Mouse (Mus musculus) stomach, embryonic 16.5 days (tissue): ENCODE results near the gene Pafah1b2. TPM values are rescaled to one million over a fixed set of nuclear protein-coding genes. Genes with fewer than 3 reads are reported as not detected.

ENCODE experiments used
- ATAC-seq: fragments of 200-750 bp; cut with Nextera tagmentation; 2 replicates; pipeline ENCODE4 v1.8.0; 2017; ENCODE audit warnings: moderate number of reproducible peaks, moderate TSS enrichment; ENCODE audit not compliant: insufficient read depth, low FRiP score
- H3K27ac ChIP-seq: fragments of 300-500 bp; sonication (generic); 2 replicates; pipeline ENCODE4 v1.5.1; 2014; ENCODE audit warnings: low read length
- H3K27me3 ChIP-seq: fragments of 300-500 bp; sonication (generic); 2 replicates; pipeline ENCODE4 v1.6.1; 2014; ENCODE audit warnings: low read length, control low read depth, mixed read lengths; ENCODE audit not compliant: control insufficient read depth, insufficient read depth
- H3K36me3 ChIP-seq: fragments of 300-500 bp; sonication (generic); 2 replicates; pipeline ENCODE4 v1.6.1; 2014; ENCODE audit warnings: low read length; ENCODE audit not compliant: control insufficient read depth, insufficient read depth
- H3K4me1 ChIP-seq: fragments of 300-500 bp; sonication (generic); 2 replicates; pipeline ENCODE4 v1.6.1; 2014; ENCODE audit warnings: low read length, control low read depth, mixed read lengths; ENCODE audit not compliant: control insufficient read depth, insufficient read depth
- H3K4me2 ChIP-seq: fragments of 300-500 bp; sonication (generic); 2 replicates; pipeline ENCODE4 v1.6.1; 2014; ENCODE audit warnings: low read depth, low read length, mixed read lengths
- H3K4me3 ChIP-seq: fragments of 300-500 bp; sonication (generic); replicated peaks from 2 replicates; pipeline ENCODE4 v1.5.1; 2014; ENCODE audit warnings: mild to moderate bottlenecking, low read length
- H3K9ac ChIP-seq: fragments of 300-500 bp; sonication (generic); 2 replicates; pipeline ENCODE4 v1.6.1; 2014; ENCODE audit warnings: low read length
- H3K9me3 ChIP-seq: fragments of 300-500 bp; sonication (generic); replicated peaks from 2 replicates; pipeline ENCODE4 v1.6.1; 2016; ENCODE audit warnings: low read length, control low read depth; ENCODE audit not compliant: control insufficient read depth
- WGBS: fragments of 180-500 bp; shearing (Covaris S2); extraction: QIAGEN DNeasy Blood & Tissue Kit; methylation state at CpG from one replicate; pipeline ENCODE4 v1.1.7; 2014; 5-methylcytosine and 5-hydroxymethylcytosine counted together
- polyA plus RNA-seq: library from polyadenylated mRNA; unstranded; fragments of >200 nt; fragmentation: Nextera tagmentation; extraction: Ambion mirVana; gene quantifications from 2 replicates; pipeline ENCODE4 v1.2.1, GENCODE M21; 2015

The Pafah1b2 gene
- polyA plus RNA-seq, 1 experiment from 2014 or later, result 152 TPM

DNA sequence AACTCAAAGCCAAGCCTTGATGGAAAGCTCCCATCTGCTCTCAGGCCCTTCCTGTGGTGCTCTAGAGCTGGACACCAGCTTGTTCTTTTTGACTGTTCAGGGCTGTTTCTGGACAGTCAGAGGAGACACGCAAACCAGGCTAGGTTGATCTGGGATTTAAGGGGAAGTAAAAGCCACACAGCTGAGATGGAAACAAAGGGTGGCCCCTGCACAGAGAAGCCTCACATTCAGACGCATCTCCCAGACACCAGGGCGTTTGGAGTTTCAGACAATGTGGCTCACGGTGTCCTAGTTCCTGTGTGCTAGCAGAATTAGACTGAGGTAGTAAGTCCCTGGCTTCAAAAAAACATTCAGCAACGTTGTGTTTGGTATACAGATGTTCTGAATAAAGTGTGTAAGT is 6.3 kb downstream of the Pafah1b2 start:
- peaks cover 5% of the 10 kb centered on the region; the same call in 1 of the 2 replicates for H3K4me1 ChIP-seq
- no peak overlapping the region for H3K9ac ChIP-seq
- no peaks in the 10 kb centered on the region for H3K9me3 ChIP-seq
- H3K36me3 ChIP-seq, result no peaks in the 10 kb centered on the region
- ATAC-seq, result no peak
- H3K4me2 ChIP-seq, result no peak overlapping the region
- 56% methylated on average over 5 of the region's 5 CpGs for WGBS
- H3K4me3 ChIP-seq, result no peak overlapping the region
- H3K27ac ChIP-seq, result no peak overlapping the region
- H3K27me3 ChIP-seq, result no peaks in the 10 kb centered on the region

DNA sequence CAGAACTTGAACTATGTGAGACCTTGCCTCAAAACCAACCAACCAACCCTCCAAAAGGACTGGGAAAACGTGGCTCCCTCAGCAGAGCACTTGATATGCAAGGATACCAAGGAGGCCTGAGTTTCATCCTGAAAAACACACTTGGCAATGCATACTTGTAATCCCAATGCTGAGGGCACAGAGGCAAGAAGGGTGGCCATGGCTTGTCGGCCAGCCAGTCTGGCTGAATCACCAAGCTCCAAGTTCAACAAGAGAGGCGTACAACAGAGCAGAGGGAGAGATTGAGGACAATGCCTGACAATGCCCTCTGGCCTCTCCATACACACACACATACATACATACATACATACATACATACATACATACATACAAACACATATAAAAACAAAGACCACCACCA is 8.0 kb downstream of the Pafah1b2 start:
- 66% methylated on average over 3 of the region's 3 CpGs for WGBS
- no peak for ATAC-seq
- H3K4me1 ChIP-seq, result no peaks in the 10 kb centered on the region
- H3K4me3 ChIP-seq, result no peak overlapping the region
- H3K36me3 ChIP-seq, result no peaks in the 10 kb centered on the region
- no peak overlapping the region for H3K9ac ChIP-seq
- H3K27ac ChIP-seq, result no peak overlapping the region
- no peaks in the 10 kb centered on the region for H3K27me3 ChIP-seq
- H3K4me2 ChIP-seq, result no peak overlapping the region
- no peaks in the 10 kb centered on the region for H3K9me3 ChIP-seq

DNA sequence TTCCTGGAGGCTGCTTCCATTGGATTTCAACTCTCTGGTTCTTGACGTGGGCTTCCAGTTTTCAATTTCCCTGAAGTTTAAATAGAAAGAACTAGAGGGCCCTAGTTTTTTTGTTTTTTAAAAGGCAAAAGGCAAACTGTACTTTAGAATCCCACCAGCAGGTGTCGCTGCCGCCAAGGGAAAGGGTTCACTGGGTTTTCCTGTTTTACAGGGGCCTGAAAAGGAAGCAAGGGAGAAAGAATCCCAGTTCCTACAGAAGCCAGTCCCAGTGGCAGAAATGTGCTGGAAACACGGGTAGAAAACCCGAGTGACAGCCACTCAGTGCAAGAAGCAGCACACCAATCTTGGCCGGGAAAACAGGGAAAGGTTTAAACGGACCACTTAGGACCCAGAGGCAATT is 8.8 kb downstream of the Pafah1b2 start:
- H3K4me1 ChIP-seq, result no peaks in the 10 kb centered on the region
- ATAC-seq, result no peak
- H3K27me3 ChIP-seq, result no peaks in the 10 kb centered on the region
- WGBS, result 9% methylated on average over 7 of the region's 7 CpGs
- peak overlapping the region; percentile 52 for H3K9ac ChIP-seq
- H3K9me3 ChIP-seq, result no peaks in the 10 kb centered on the region
- no peak overlapping the region for H3K4me2 ChIP-seq
- no peaks in the 10 kb centered on the region for H3K36me3 ChIP-seq
- H3K4me3 ChIP-seq, result no peak overlapping the region
- no peak overlapping the region for H3K27ac ChIP-seq

DNA sequence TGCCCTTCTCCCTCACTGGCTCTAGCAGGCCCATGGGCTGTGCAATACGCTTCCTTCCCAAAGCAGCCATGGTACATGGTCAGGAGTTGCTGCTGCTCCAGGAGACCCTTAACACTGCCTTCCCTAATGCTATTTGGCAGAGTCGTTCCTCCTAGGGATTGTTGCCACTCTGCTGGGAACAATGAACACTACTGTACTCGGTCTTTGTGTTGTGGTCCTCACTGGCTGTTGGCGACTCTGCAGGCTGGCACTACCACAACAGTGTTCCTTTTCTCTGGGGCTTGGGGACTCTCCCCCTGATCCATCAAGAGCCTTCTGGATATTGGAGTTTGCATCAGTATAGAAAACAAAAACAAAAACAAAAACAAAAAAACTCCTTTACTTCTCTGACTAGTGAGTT is 13.5 kb downstream of the Pafah1b2 start:
- Histone ChIP-seq H3K9ac (no peak overlapping the region), H3K4me2 (no peak overlapping the region), H3K36me3 (no peaks in the 10 kb centered on the region), H3K9me3 (no peaks in the 10 kb centered on the region), H3K4me1 (no peaks in the 10 kb centered on the region), H3K27me3 (no peaks in the 10 kb centered on the region), H3K4me3 (no peak overlapping the region), H3K27ac (no peak overlapping the region)
- WGBS, result 85% methylated on average over 4 of the region's 4 CpGs
- ATAC-seq, result no peak

DNA sequence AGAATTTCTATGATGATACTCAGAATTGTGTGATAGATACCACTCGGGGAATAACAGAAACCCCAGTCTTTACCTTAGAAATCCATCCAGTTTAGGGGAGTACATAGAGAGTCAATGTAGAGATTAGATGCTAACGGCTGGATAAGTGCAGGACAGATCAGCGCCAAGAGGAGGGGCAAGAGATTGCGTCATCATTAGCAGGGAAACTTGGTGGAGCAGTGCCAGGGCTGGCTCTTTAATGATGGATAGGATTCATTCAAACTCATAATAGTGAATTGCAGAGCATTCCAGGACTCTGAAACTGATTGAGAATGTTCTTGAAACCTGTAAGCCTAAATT is 27.3 kb downstream of the Pafah1b2 start:
- no peaks in the 10 kb centered on the region for H3K9me3 ChIP-seq
- H3K36me3 ChIP-seq, result no peaks in the 10 kb centered on the region
- H3K4me3 ChIP-seq, result peak overlapping the region; percentile 86
- peak overlapping the region; percentile 94 for H3K4me2 ChIP-seq
- WGBS, result 3% methylated on average over 4 of the region's 4 CpGs
- H3K27ac ChIP-seq, result peak overlapping the region; percentile 96
- H3K4me1 ChIP-seq, result peaks cover 24% of the 10 kb centered on the region; the same call in 1 of the 2 replicates
- peak; percentile 65 for ATAC-seq
- H3K9ac ChIP-seq, result peak overlapping the region; percentile 99
- no peaks in the 10 kb centered on the region for H3K27me3 ChIP-seq

DNA sequence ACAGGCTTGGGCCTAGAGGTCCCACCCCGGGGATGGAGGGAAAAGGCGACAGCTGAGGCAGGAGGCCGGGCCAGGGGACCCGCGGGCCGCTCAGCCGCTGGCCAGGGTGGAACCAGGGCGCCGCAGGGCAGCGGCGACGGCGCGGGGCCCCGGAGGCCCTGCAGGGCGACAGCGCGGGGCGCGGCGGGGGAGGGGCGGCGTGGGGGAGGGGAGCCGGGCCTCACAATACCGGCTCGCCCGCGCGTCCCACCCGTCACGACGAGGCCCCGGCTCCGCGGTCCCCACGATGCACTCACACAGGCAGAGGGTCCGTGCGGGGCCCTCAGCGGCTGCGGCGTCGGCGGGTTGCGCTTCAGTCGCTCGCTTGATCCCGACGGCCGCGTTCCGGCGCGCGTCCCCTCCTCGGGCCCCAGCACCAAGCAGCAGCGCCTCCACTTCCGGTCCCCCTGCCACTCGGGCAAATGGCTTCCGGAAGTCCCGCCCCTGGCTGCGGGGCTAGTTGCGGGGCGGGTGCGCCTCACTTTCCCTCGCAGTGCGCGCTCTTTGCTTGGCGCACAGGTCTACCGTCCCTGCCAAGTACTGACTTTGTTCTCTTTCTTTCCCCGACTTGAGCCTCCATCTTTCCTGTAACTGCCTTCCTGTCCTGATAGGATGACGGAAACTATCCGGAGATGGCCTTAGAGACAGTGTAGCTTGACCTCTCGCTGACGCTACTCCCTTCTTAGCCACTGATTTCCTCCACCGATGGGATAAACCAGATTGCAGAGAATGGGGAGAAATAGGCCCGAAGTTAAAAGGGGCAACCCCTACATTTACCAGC is 27.9 kb downstream of the Pafah1b2 start:
- no peaks in the 10 kb centered on the region for H3K9me3 ChIP-seq
- under 1% methylated on average over 70 of the region's 76 CpGs for WGBS
- ATAC-seq, result peak; percentile 91
- H3K4me1 ChIP-seq, result peaks cover 24% of the 10 kb centered on the region; the same call in 1 of the 2 replicates
- H3K27ac ChIP-seq, result peak overlapping the region; percentile 96
- peak overlapping the region; percentile 99 for H3K9ac ChIP-seq
- H3K36me3 ChIP-seq, result no peaks in the 10 kb centered on the region
- H3K4me2 ChIP-seq, result peak overlapping the region; percentile 94
- peak overlapping the region; percentile 86 for H3K4me3 ChIP-seq
- H3K27me3 ChIP-seq, result no peaks in the 10 kb centered on the region

DNA sequence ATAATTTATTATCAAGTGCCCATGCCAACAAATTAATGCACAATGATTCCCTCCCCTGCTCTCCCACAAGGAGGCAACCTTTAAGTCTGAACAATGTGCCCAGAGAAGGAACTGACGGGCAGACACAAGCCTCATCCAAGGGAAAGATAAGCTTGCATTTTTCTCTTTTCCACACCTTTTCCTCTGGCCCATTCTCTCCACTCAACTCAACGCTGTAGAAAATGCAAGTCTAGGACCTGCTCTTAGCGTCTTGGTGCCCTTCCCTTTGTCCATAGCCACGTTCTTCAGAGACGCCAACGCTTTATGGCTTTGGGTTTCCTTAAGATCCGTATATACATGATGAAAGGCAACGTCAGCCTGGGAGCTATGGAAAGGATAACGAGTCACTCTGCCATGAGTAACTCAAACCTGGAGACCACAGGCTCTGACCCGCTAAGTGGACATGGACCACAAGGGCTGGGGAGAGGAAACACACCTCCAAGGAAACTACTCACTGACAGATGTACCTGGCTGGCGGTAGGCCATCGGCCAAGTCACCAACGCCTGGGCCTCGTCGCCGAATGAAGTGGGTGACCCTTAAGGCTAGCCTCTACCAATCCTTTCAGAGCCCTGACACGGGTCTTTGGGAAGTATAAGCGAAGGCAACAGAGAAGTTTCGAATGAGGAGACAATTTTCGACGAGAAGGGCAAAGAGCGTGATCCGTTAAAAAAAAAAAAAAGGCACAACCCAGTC is 28.6 kb downstream of the Pafah1b2 start:
- Histone ChIP-seq H3K27ac (peak overlapping the region; percentile 96), H3K9ac (peak overlapping the region; percentile 99), H3K4me3 (peak overlapping the region; percentile 86), H3K4me1 (peaks cover 24% of the 10 kb centered on the region; the same call in 1 of the 2 replicates), H3K36me3 (no peaks in the 10 kb centered on the region), H3K9me3 (no peaks in the 10 kb centered on the region), H3K27me3 (no peaks in the 10 kb centered on the region), H3K4me2 (peak overlapping the region; percentile 94)
- no peak for ATAC-seq
- WGBS, result under 1% methylated on average over 23 of the region's 23 CpGs

DNA sequence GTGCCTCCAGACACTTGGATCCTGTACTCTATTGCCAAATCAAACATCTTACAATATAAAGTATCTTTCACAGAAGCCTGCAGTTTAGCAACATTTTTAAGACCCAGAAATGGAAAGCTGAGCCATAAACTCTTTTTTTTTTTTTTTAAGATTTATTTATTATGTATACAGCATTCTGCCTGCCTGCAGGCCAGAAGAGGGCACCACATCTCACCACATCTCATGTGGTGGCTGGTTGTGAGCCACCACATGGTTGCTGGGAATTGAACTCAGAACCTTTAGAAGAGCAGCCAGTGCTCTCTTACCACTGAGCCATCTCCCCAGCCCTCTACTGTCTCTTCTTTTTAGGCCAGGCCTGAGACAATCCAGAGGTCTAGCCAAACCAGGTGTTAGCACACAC is 31.2 kb downstream of the Pafah1b2 start:
- Histone ChIP-seq H3K9me3 (no peaks in the 10 kb centered on the region), H3K27ac (no peak overlapping the region), H3K27me3 (no peaks in the 10 kb centered on the region), H3K4me2 (no peak overlapping the region), H3K9ac (no peak overlapping the region), H3K36me3 (no peaks in the 10 kb centered on the region), H3K4me3 (no peak overlapping the region), H3K4me1 (peaks cover 24% of the 10 kb centered on the region; the same call in 1 of the 2 replicates)
- no peak for ATAC-seq

DNA sequence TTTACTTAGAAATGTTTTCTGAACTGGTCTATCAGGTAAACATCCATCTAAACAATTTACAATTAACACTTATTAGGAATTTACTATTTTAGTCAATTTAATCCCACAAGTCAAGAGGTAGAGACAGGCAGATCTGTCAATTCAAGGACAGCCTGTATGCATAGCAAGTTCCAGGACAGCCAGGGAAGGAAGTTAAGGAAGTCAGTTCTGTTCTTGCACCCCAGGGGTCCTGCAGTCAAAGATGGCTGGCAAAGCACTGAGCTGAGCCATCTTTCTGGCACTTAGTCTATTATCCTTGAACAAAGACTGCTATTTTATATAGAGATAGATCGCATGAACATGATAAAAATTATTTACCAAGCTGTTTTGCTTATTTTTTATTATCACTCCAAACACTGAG is 31.9 kb downstream of the Pafah1b2 start:
- ATAC-seq, result no peak
- Histone ChIP-seq H3K4me3 (no peak overlapping the region), H3K9ac (no peak overlapping the region), H3K36me3 (peaks cover 5% of the 10 kb centered on the region; the same call in 1 of the 2 replicates), H3K27ac (no peak overlapping the region), H3K4me1 (peaks cover 22% of the 10 kb centered on the region; the same call in 1 of the 2 replicates), H3K27me3 (no peaks in the 10 kb centered on the region), H3K9me3 (no peaks in the 10 kb centered on the region), H3K4me2 (no peak overlapping the region)
- WGBS, result 91% methylated on average over 1 of the region's 1 CpGs
